Mouse (Mus musculus) thymus, adult 2 months (tissue): ENCODE data around the gene Tnrc6b. TPM values are rescaled to one million over a fixed set of nuclear protein-coding genes. Genes with fewer than 3 reads are reported as not detected.

Experiments used
- DNase-seq: peaks from one replicate; pipeline ENCODE4 v3.0.0; 2021
- H3K27ac ChIP-seq: fragments of 200-500 bp; 2 replicates; pipeline ENCODE4 v1.5.1; 2012; ENCODE audit warnings: low read length, control low read depth; ENCODE audit not compliant: control insufficient read depth, insufficient read depth
- H3K27me3 ChIP-seq: fragments of 200-500 bp; 2 replicates; pipeline ENCODE4 v1.6.1; 2012; ENCODE audit warnings: mild to moderate bottlenecking, low read length, moderate library complexity, mixed read lengths; ENCODE audit not compliant: control insufficient read depth, insufficient read depth
- H3K36me3 ChIP-seq: fragments of 200-500 bp; 2 replicates; pipeline ENCODE4 v1.6.1; 2012; ENCODE audit warnings: mild to moderate bottlenecking, low read length, moderate library complexity; ENCODE audit not compliant: control insufficient read depth, insufficient read depth
- H3K4me1 ChIP-seq: fragments of 200-500 bp; replicated peaks from 2 replicates; pipeline ENCODE4 v1.6.1; 2012; ENCODE audit warnings: low read length; ENCODE audit not compliant: control insufficient read depth, insufficient read depth
- H3K4me3 ChIP-seq: fragments of 200-500 bp; 2 replicates; pipeline ENCODE4 v1.5.1; 2012; ENCODE audit warnings: mild to moderate bottlenecking, low read length, control low read depth, moderate library complexity; ENCODE audit not compliant: control insufficient read depth, insufficient read depth
- CTCF ChIP-seq: fragments of 200-500 bp; IDR thresholded peaks from 2 replicates; pipeline ENCODE4 v1.5.1; 2012; ENCODE audit warnings: mild to moderate bottlenecking, control low read depth, low read length, moderate library complexity, borderline replicate concordance; ENCODE audit not compliant: control insufficient read depth, poor library complexity, insufficient read depth; ENCODE audit errors: extremely low read depth
- POLR2A ChIP-seq: fragments of 200-500 bp; IDR thresholded peaks from 2 replicates; pipeline ENCODE4 v1.6.1; 2012; ENCODE audit warnings: mild to moderate bottlenecking, low read length, control low read depth, moderate library complexity; ENCODE audit not compliant: control insufficient read depth, poor library complexity, insufficient read depth; ENCODE audit errors: extremely low read depth
- WGBS: fragments of 180-500 bp; shearing (Covaris S2); methylation state at CpG from one replicate; pipeline ENCODE4 v1.1.7; 2018; 5-methylcytosine and 5-hydroxymethylcytosine counted together
- polyA plus RNA-seq: library from polyadenylated mRNA; depleted of rRNA; stranded (reverse); fragments of >200 nt; gene quantifications from 2 replicates; pipeline ENCODE4 v1.2.3, GENCODE M21; 2012

The Tnrc6b gene
- polyA plus RNA-seq, 1 experiment, result 57.9 TPM

GRCm38 (mm10) chr15:80701481-80702257, 9.4 kb upstream of the Tnrc6b start:
- 65% methylated on average over 8 of the region's 8 CpGs for WGBS
- Histone ChIP-seq H3K36me3 (no peaks in the 10 kb centered on the region), H3K27ac (no peak overlapping the region), H3K4me3 (no peak overlapping the region), H3K4me1 (peaks cover 40% of the 10 kb centered on the region), H3K27me3 (no peaks in the 10 kb centered on the region)
- no peak for TF ChIP-seq POLR2A
- no peak for TF ChIP-seq CTCF
- DNase-seq, result no peak

DNA sequence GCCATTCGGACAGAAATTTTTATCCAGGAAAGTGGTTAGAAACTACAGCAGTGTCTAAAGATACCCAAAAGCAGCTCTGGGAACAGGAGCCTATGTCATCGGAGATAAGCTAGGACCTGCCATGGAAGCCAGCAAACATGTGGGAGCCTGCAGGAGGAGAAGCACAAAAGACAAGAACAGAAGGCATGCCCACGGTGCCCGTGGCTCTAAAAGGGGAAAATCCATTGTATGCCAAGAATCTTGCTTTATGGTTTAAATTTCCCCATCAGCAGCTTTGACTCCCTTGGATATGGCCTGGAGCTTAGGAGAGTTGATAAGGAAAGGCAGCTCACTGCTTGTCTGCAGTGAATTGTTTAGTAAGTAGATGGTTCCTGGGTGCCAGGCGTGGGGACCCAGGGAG, 8.2 kb upstream of the Tnrc6b start:
- H3K27me3 ChIP-seq, result no peaks in the 10 kb centered on the region
- peaks cover 31% of the 10 kb centered on the region for H3K4me1 ChIP-seq
- no peaks in the 10 kb centered on the region for H3K36me3 ChIP-seq
- no peak for DNase-seq
- H3K4me3 ChIP-seq, result no peak overlapping the region
- peak overlapping the region; percentile 79 for H3K27ac ChIP-seq
- TF ChIP-seq CTCF, result no peak
- TF ChIP-seq POLR2A, result no peak
- 88% methylated on average over 5 of the region's 5 CpGs for WGBS

DNA sequence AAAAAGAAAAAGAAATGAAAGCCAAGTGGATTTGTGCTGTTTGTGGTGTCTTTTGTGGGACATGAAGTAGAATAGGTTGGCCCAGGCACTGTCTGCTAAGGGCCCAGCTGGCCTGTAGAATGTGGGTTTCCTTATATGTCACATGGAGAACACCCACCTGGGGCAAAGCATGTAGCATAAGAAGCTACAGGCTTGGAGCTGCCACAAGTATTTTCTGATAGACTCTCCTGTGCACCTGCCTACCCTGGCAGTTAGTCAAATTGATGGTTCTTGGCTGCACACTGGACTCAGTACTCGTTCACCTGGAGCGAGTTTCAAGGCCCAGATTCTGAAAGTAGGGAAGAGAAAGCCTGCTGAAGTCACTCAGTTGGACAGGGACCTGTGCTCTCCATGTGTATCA, 7.6 kb upstream of the Tnrc6b start:
- Histone ChIP-seq H3K27ac (peak overlapping the region; percentile 79), H3K4me1 (peaks cover 26% of the 10 kb centered on the region), H3K4me3 (no peak overlapping the region), H3K36me3 (no peaks in the 10 kb centered on the region), H3K27me3 (no peaks in the 10 kb centered on the region)
- TF ChIP-seq POLR2A (no peak), CTCF (no peak)
- DNase-seq, result no peak
- 35% methylated on average over 2 of the region's 2 CpGs for WGBS

DNA sequence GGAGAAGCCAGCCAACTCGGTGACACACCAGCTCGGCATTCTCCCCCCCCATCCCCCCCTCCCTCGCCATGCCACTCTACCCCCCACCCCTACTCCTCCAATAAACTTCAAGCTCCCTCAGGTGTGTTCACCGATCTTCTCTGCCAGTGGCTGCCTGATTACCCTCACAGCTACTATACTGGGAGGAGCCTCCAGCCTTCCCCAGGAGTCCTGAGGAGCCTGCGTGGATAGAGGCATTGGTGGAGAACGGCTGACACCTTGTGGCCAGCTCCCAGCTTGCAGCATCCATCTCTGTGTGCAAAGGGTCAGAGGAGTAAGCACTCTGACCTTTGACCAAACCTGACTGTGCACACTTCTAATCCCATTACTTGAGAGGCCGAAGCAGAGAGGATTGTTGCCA, 6.8 kb upstream of the Tnrc6b start:
- Histone ChIP-seq H3K4me3 (no peak overlapping the region), H3K4me1 (peaks cover 19% of the 10 kb centered on the region), H3K27ac (no peak overlapping the region), H3K36me3 (no peaks in the 10 kb centered on the region), H3K27me3 (no peaks in the 10 kb centered on the region)
- 6% methylated on average over 7 of the region's 7 CpGs for WGBS
- peak; percentile 87 for DNase-seq
- peak; percentile 92 for TF ChIP-seq CTCF
- no peak for TF ChIP-seq POLR2A

- Histone ChIP-seq H3K4me3 (peak overlapping the region; percentile 36), H3K36me3 (no peaks in the 10 kb centered on the region), H3K4me1 (peaks cover 19% of the 10 kb centered on the region), H3K27ac (no peak overlapping the region), H3K27me3 (no peaks in the 10 kb centered on the region)
- peak; percentile 72 for DNase-seq
- TF ChIP-seq CTCF, result peak; percentile 82; the same call in 1 of the 2 replicates
- no peak for TF ChIP-seq POLR2A
- 29% methylated on average over 18 of the region's 18 CpGs for WGBS
Measured at GRCm38 (mm10) chr15:80705828-80706549, 5.1 kb upstream of the Tnrc6b start.

DNA sequence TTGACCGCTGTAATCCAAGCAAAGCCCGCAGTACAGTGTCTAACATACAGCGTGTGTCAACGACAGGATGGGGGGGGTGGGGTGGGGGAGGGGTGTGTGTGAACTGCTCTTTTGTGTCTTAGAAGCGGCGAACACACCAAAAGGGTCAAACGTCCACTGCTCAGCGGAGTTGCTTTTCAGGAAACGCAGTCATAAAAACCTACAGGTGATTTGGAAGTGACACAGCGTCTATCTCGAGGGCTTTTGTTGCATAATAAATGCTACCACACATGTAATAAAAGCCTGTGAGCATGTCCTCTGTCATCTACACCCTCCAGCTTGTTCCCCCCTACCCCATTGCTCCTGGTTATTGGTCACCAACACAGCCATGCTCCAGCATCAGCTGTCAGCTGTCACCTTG, 4.5 kb upstream of the Tnrc6b start:
- TF ChIP-seq POLR2A, result no peak
- no peak for TF ChIP-seq CTCF
- no peak for DNase-seq
- 24% methylated on average over 11 of the region's 11 CpGs for WGBS
- peaks cover 13% of the 10 kb centered on the region for H3K4me1 ChIP-seq
- H3K4me3 ChIP-seq, result no peak overlapping the region
- no peaks in the 10 kb centered on the region for H3K27me3 ChIP-seq
- H3K27ac ChIP-seq, result no peak overlapping the region
- no peaks in the 10 kb centered on the region for H3K36me3 ChIP-seq
